Mouse (Mus musculus): ENCODE measurements around the gene Kbtbd13. TPM values are rescaled to one million over a fixed set of nuclear protein-coding genes. Genes with fewer than 3 reads are reported as not detected.

Kbtbd13 gene
- under 1 TPM; 0.13 to 0.43 TPM for total RNA-seq (2021)
- long read RNA-seq, partial matches to known transcripts, result 0 of 1 reads
- long read RNA-seq, other reads (novel, unspliced or antisense), result 0 of 1 reads

- no peak for DNase-seq (ENCODE audit: low spot score in 2 of 2)
Measured at GRCm38 (mm10) chr9:65391613-65391964, at the start of gene Kbtbd13. Gene Kbtbd13 (minus strand): TSS chr9:65391652.

- peak; percentile 91 to 94 for DNase-seq (ENCODE audit: low spot score in 2 of 2)
Measured at GRCm38 (mm10) chr9:65435671-65436301, 44.3 kb upstream of the Kbtbd13 start, which contains the start of gene Mtfmt. Gene Mtfmt (plus strand): TSS chr9:65435782.

- DNase-seq (ENCODE audit: low spot score in 2 of 2), result no peak
Measured at GRCm38 (mm10) chr9:65435211-65435610, 43.8 kb upstream of the Kbtbd13 start.

GRCm38 (mm10) chr9:65434140-65434539 is 42.7 kb upstream of the Kbtbd13 start:
- peak; percentile 49 to 57 for DNase-seq (ENCODE audit: low spot score in 2 of 2)

- peak; percentile 93 to 95 for DNase-seq (ENCODE audit: low spot score in 2 of 2)
Measured at GRCm38 (mm10) chr9:65432236-65432635, 40.8 kb upstream of the Kbtbd13 start.

GRCm38 (mm10) chr9:65430921-65431320 is 39.5 kb upstream of the Kbtbd13 start:
- DNase-seq (ENCODE audit: low spot score in 2 of 2), result no peak

GRCm38 (mm10) chr9:65430401-65430800 is 38.9 kb upstream of the Kbtbd13 start:
- no peak for DNase-seq (ENCODE audit: low spot score in 2 of 2)

- DNase-seq (ENCODE audit: low spot score in 2 of 2), result no peak
Measured at GRCm38 (mm10) chr9:65428003-65428402, 36.6 kb upstream of the Kbtbd13 start.

- no peak for DNase-seq (ENCODE audit: low spot score in 2 of 2)
Measured at GRCm38 (mm10) chr9:65427511-65427910, 36.1 kb upstream of the Kbtbd13 start.

GRCm38 (mm10) chr9:65424393-65424792 is 32.9 kb upstream of the Kbtbd13 start:
- DNase-seq (ENCODE audit: low spot score in 2 of 2), result no peak

GRCm38 (mm10) chr9:65422760-65423501 is 31.5 kb upstream of the Kbtbd13 start, which contains the start of gene Slc51b:
Gene Slc51b (minus strand): TSS chr9:65422955.
- DNase-seq (ENCODE audit: low spot score in 2 of 2), result no peak

- no peak for DNase-seq (ENCODE audit: low spot score in 2 of 2)
Measured at GRCm38 (mm10) chr9:65419633-65420032, 28.2 kb upstream of the Kbtbd13 start.

GRCm38 (mm10) chr9:65417738-65418137 is 26.3 kb upstream of the Kbtbd13 start:
- DNase-seq (ENCODE audit: low spot score in 2 of 2), result no peak

GRCm38 (mm10) chr9:65411326-65411725 is 19.9 kb upstream of the Kbtbd13 start:
- no peak for DNase-seq (ENCODE audit: low spot score in 2 of 2)

- DNase-seq (ENCODE audit: low spot score in 2 of 2), result no peak
Measured at GRCm38 (mm10) chr9:65410378-65410777, 18.9 kb upstream of the Kbtbd13 start.

- DNase-seq (ENCODE audit: low spot score in 2 of 2), result no peak
Measured at GRCm38 (mm10) chr9:65408871-65409295, 17.4 kb upstream of the Kbtbd13 start.

- no peak for DNase-seq (ENCODE audit: low spot score in 2 of 2)
Measured at GRCm38 (mm10) chr9:65407861-65408260, 16.4 kb upstream of the Kbtbd13 start.

- DNase-seq (ENCODE audit: low spot score in 2 of 2), result no peak
Measured at GRCm38 (mm10) chr9:65407327-65407726, 15.9 kb upstream of the Kbtbd13 start.

- no peak for DNase-seq (ENCODE audit: low spot score in 2 of 2)
Measured at GRCm38 (mm10) chr9:65405184-65405449, 13.7 kb upstream of the Kbtbd13 start.

GRCm38 (mm10) chr9:65404331-65405183 is 13.1 kb upstream of the Kbtbd13 start:
- peak; percentile 74 to 77 for DNase-seq (ENCODE audit: low spot score in 2 of 2)

GRCm38 (mm10) chr9:65399934-65400333 is 8.5 kb upstream of the Kbtbd13 start:
- DNase-seq (ENCODE audit: low spot score in 2 of 2), result no peak

GRCm38 (mm10) chr9:65398279-65398678 is 6.8 kb upstream of the Kbtbd13 start, which contains the start of gene Rasl12:
Gene Rasl12 (plus strand): TSS chr9:65398506.
- DNase-seq (ENCODE audit: low spot score in 2 of 2), result peak; percentile 57 to 72

Measured in layer of hippocampus, postnatal 10 days (tissue).